Mouse (Mus musculus) right cerebral cortex, postnatal 10 days (tissue): ENCODE results near the gene Scgb1b24.

Source experiments
- DNase-seq, 2 experiments: peaks; one replicate each; pipeline ENCODE4 v3.0.0; 2021; ENCODE audit warnings: low spot score in 2 of 2

The Scgb1b24 gene

DNA sequence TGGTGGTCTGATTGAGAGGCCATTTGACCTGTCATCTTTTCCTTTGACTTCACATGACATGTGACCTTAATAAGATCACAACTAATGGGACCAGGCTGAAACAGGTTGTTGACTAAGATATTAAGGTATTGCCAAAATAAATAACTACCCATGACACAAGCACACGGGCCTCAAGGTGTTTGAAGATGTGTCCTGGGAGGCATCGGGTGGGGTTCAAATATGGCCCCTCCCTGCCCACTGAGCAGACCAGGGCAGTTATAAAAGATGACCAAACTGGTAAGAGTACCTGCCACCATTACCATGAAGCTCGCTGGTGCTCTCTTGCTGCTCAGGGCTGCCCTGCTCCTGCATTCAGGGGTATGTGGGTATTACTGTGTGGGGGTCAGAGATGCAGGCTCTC lies at the start of gene Scgb1b24:
Gene Scgb1b24 (plus strand): TSS at position 301 of the 400 bp plus-strand sequence.
- no peak for DNase-seq

GRCm38 (mm10) chr7:33739212-33739611 lies 4.4 kb upstream of the Scgb1b24 start, which contains the start of gene Scgb2b24:
Scgb2b24 (minus strand) TSS chr7:33739312.
- DNase-seq: no peak
